Mouse (Mus musculus) olfactory bulb, adult 2 months (tissue): ENCODE data around the gene Ddx43.

Source experiments
- CTCF ChIP-seq: fragments of 200-500 bp; IDR thresholded peaks from 2 replicates; pipeline ENCODE4 v1.5.1; 2012; ENCODE audit warnings: low read depth, mild to moderate bottlenecking, low read length, moderate library complexity; ENCODE audit not compliant: insufficient read depth
- POLR2A ChIP-seq: fragments of 200-500 bp; IDR thresholded peaks from 2 replicates; pipeline ENCODE4 v1.6.1; 2012; ENCODE audit warnings: mild to moderate bottlenecking, low read depth, low read length, moderate library complexity; ENCODE audit not compliant: insufficient read depth

GRCm38 (mm10) chr9:78401596-78401995 is 6.0 kb downstream of the Ddx43 start:
- TF ChIP-seq POLR2A (no peak), CTCF (no peak)
